Mouse (Mus musculus): ENCODE data around the gene Mrpl28. TPM values are rescaled to one million over a fixed set of nuclear protein-coding genes. Genes with fewer than 3 reads are reported as not detected.
A peak's percentile ranks its signal among the peaks of the same experiment; 100 is the strongest.

The Mrpl28 gene
- polyA plus RNA-seq, 1 experiment, result 169 TPM

- TF ChIP-seq MYOG (IDR thresholded peaks at IDR 0.05; ENCODE audit: control insufficient read depth, extremely low read depth, insufficient read length) (no peak), USF1 (IDR thresholded peaks at IDR 0.05; ENCODE audit: low read depth) (no peak), CTCF (IDR thresholded peaks at IDR 0.05; ENCODE audit: control insufficient read depth, insufficient read depth, insufficient read length) (no peak), FOSL1 (IDR thresholded peaks at IDR 0.05; ENCODE audit: insufficient read depth, low read length, poor library complexity, severe bottlenecking) (no peak), MAX (IDR thresholded peaks at IDR 0.05) (no peak), MYOD1 (IDR thresholded peaks at IDR 0.05; ENCODE audit: control insufficient read depth, insufficient read length, low read depth) (no peak), CEBPB (IDR thresholded peaks at IDR 0.05; ENCODE audit: low read depth) (no peak)
- no peak overlapping the region for H3ac ChIP-seq (ENCODE audit: control insufficient read depth, insufficient read length, low read depth)
- H3K4me3 ChIP-seq (ENCODE audit: insufficient read depth, poor library complexity, severe bottlenecking), result no peak overlapping the region
- no peaks in the 10 kb centered on the region for H3K79me3 ChIP-seq (ENCODE audit: low read depth)
- H3K79me2 ChIP-seq (ENCODE audit: control insufficient read depth, insufficient read depth), result no peaks in the 10 kb centered on the region
- peaks cover 18% of the 10 kb centered on the region for H3K36me3 ChIP-seq (ENCODE audit: control insufficient read depth, insufficient read depth)
- H3K27me3 ChIP-seq (ENCODE audit: control insufficient read depth, insufficient read depth, insufficient read length), result no peaks in the 10 kb centered on the region
Observed at GRCm38 (mm10) chr17:26131856-26132853, 8.9 kb downstream of the Mrpl28 start.

- no peak overlapping the region for H3ac ChIP-seq (ENCODE audit: control insufficient read depth, insufficient read length, low read depth)
- H3K36me3 ChIP-seq (ENCODE audit: control insufficient read depth, insufficient read depth), result peaks cover under 1% of the 10 kb centered on the region
- H3K27me3 ChIP-seq (ENCODE audit: control insufficient read depth, insufficient read depth, insufficient read length), result no peaks in the 10 kb centered on the region
- H3K79me3 ChIP-seq (ENCODE audit: low read depth), result peaks cover 31% of the 10 kb centered on the region
- no peak overlapping the region for H3K4me3 ChIP-seq (ENCODE audit: insufficient read depth, poor library complexity, severe bottlenecking)
- H3K79me2 ChIP-seq (ENCODE audit: control insufficient read depth, insufficient read depth), result peaks cover 36% of the 10 kb centered on the region
- no peak for TF ChIP-seq MYOD1 (IDR thresholded peaks at IDR 0.05; ENCODE audit: control insufficient read depth, insufficient read length, low read depth)
- TF ChIP-seq FOSL1 (IDR thresholded peaks at IDR 0.05; ENCODE audit: insufficient read depth, low read length, poor library complexity, severe bottlenecking), result no peak
- TF ChIP-seq MYOG (IDR thresholded peaks at IDR 0.05; ENCODE audit: control insufficient read depth, extremely low read depth, insufficient read length), result no peak
- no peak for TF ChIP-seq USF1 (IDR thresholded peaks at IDR 0.05; ENCODE audit: low read depth)
- no peak for TF ChIP-seq MAX (IDR thresholded peaks at IDR 0.05)
- no peak for TF ChIP-seq CEBPB (IDR thresholded peaks at IDR 0.05; ENCODE audit: low read depth)
- TF ChIP-seq CTCF (IDR thresholded peaks at IDR 0.05; ENCODE audit: control insufficient read depth, insufficient read depth, insufficient read length), result no peak
Observed at GRCm38 (mm10) chr17:26137106-26137750, 13.9 kb downstream of the Mrpl28 start.

- Histone ChIP-seq H3K27me3 (ENCODE audit: control insufficient read depth, insufficient read depth, insufficient read length) (no peaks in the 10 kb centered on the region), H3K4me3 (ENCODE audit: insufficient read depth, poor library complexity, severe bottlenecking) (peak overlapping the region; percentile 65), H3ac (ENCODE audit: control insufficient read depth, insufficient read length, low read depth) (no peak overlapping the region), H3K79me2 (ENCODE audit: control insufficient read depth, insufficient read depth) (peaks cover 41% of the 10 kb centered on the region), H3K79me3 (ENCODE audit: low read depth) (peaks cover 36% of the 10 kb centered on the region), H3K36me3 (ENCODE audit: control insufficient read depth, insufficient read depth) (peaks cover 5% of the 10 kb centered on the region)
- TF ChIP-seq CEBPB (IDR thresholded peaks at IDR 0.05; ENCODE audit: low read depth), result no peak
- TF ChIP-seq USF1 (IDR thresholded peaks at IDR 0.05; ENCODE audit: low read depth), result no peak
- no peak for TF ChIP-seq FOSL1 (IDR thresholded peaks at IDR 0.05; ENCODE audit: insufficient read depth, low read length, poor library complexity, severe bottlenecking)
- TF ChIP-seq MYOD1 (IDR thresholded peaks at IDR 0.05; ENCODE audit: control insufficient read depth, insufficient read length, low read depth), result no peak
- TF ChIP-seq MYOG (IDR thresholded peaks at IDR 0.05; ENCODE audit: control insufficient read depth, extremely low read depth, insufficient read length), result no peak
- no peak for TF ChIP-seq CTCF (IDR thresholded peaks at IDR 0.05; ENCODE audit: control insufficient read depth, insufficient read depth, insufficient read length)
- TF ChIP-seq MAX (IDR thresholded peaks at IDR 0.05), result no peak
Observed at GRCm38 (mm10) chr17:26137751-26138130, 14.4 kb downstream of the Mrpl28 start.

- Histone ChIP-seq H3K27me3 (ENCODE audit: control insufficient read depth, insufficient read depth, insufficient read length) (no peaks in the 10 kb centered on the region), H3K79me3 (ENCODE audit: low read depth) (peaks cover 42% of the 10 kb centered on the region), H3K4me3 (ENCODE audit: insufficient read depth, poor library complexity, severe bottlenecking) (peak within 1 kb of the TSS; percentile 65), H3ac (ENCODE audit: control insufficient read depth, insufficient read length, low read depth) (peak within 1 kb of the TSS; percentile 97), H3K36me3 (ENCODE audit: control insufficient read depth, insufficient read depth) (peaks cover 11% of the 10 kb centered on the region), H3K79me2 (ENCODE audit: control insufficient read depth, insufficient read depth) (peaks cover 47% of the 10 kb centered on the region)
- peak; percentile 34 for TF ChIP-seq CTCF (IDR thresholded peaks at IDR 0.05; ENCODE audit: control insufficient read depth, insufficient read depth, insufficient read length)
- no peak for TF ChIP-seq MYOD1 (IDR thresholded peaks at IDR 0.05; ENCODE audit: control insufficient read depth, insufficient read length, low read depth)
- TF ChIP-seq MYOG (IDR thresholded peaks at IDR 0.05; ENCODE audit: control insufficient read depth, extremely low read depth, insufficient read length), result no peak
- TF ChIP-seq FOSL1 (IDR thresholded peaks at IDR 0.05; ENCODE audit: insufficient read depth, low read length, poor library complexity, severe bottlenecking), result no peak
- TF ChIP-seq MAX (IDR thresholded peaks at IDR 0.05), result peak; percentile 70
- no peak for TF ChIP-seq CEBPB (IDR thresholded peaks at IDR 0.05; ENCODE audit: low read depth)
- no peak for TF ChIP-seq USF1 (IDR thresholded peaks at IDR 0.05; ENCODE audit: low read depth)
Observed at GRCm38 (mm10) chr17:26138239-26138836, 15.0 kb downstream of the Mrpl28 start, which contains the start of gene Axin1. Axin1 (plus strand) TSS chr17:26138688.

GRCm38 (mm10) chr17:26138901-26139381 is 15.6 kb downstream of the Mrpl28 start:
- peaks cover 48% of the 10 kb centered on the region for H3K79me3 ChIP-seq (ENCODE audit: low read depth)
- peak overlapping the region; percentile 65 for H3K4me3 ChIP-seq (ENCODE audit: insufficient read depth, poor library complexity, severe bottlenecking)
- TF ChIP-seq FOSL1 (IDR thresholded peaks at IDR 0.05; ENCODE audit: insufficient read depth, low read length, poor library complexity, severe bottlenecking), result no peak
- TF ChIP-seq MAX (IDR thresholded peaks at IDR 0.05), result no peak
- no peak for TF ChIP-seq CTCF (IDR thresholded peaks at IDR 0.05; ENCODE audit: control insufficient read depth, insufficient read depth, insufficient read length)
- TF ChIP-seq MYOD1 (IDR thresholded peaks at IDR 0.05; ENCODE audit: control insufficient read depth, insufficient read length, low read depth), result no peak
- TF ChIP-seq MYOG (IDR thresholded peaks at IDR 0.05; ENCODE audit: control insufficient read depth, extremely low read depth, insufficient read length), result no peak
- no peak for TF ChIP-seq CEBPB (IDR thresholded peaks at IDR 0.05; ENCODE audit: low read depth)
- no peak for TF ChIP-seq USF1 (IDR thresholded peaks at IDR 0.05; ENCODE audit: low read depth)
- H3K79me2 ChIP-seq (ENCODE audit: control insufficient read depth, insufficient read depth), result peaks cover 53% of the 10 kb centered on the region
- H3K36me3 ChIP-seq (ENCODE audit: control insufficient read depth, insufficient read depth), result peaks cover 17% of the 10 kb centered on the region
- H3K27me3 ChIP-seq (ENCODE audit: control insufficient read depth, insufficient read depth, insufficient read length), result no peaks in the 10 kb centered on the region
- H3ac ChIP-seq (ENCODE audit: control insufficient read depth, insufficient read length, low read depth), result peak overlapping the region; percentile 97
